Comparison of ENCODE assay signal across 8 mouse cellular contexts in the genomic region with DNA sequence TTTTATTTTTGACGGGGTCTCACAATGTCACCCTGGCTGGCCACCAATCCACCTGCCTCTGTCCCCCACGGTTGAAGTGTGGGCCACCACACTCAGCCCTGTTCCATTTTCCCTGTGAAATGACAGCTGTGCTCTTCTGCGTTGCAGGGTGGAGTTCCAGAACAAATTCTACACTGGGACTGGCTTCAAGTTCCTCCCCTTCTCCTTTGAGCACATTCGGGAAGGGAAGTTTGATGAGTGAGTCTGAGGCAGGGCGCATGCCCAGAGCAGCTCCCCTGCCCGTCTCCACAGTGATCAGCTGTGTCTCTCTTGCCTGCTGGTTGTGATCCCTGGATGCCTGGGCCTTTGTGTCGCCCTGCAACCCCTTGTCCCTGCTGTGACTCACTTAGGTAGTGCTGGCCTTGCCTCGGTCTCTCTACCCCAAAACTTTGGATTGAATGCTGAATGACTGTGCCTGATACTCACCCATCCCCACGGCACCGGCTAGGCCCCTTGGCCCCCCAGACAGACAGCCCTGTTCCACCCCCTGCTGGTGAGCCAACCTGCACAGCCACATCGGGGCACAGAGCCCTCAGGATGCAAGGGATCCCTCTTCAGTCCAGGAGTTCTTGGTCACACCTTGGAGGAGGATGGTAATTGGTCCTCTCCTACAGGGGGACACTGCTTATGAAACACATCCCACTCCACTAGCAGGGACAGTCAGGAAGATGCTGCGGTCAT. TPM values are rescaled to one million over a fixed set of nuclear protein-coding genes. Genes with fewer than 3 reads are reported as not detected.
DNase-seq lines count a peak whose midpoint lies in the region; ATAC-seq and TF ChIP-seq lines count a peak whose summit lies in the region.

No protein-coding gene starts in this region.

- no peak overlapping the region for H3K4me3 ChIP-seq in spleen, adult 2 months (ENCODE audit: extremely low read depth, insufficient read depth, insufficient read length)
- H3K4me3 ChIP-seq in embryonic fibroblast, embryonic 13.5 days (ENCODE audit: insufficient read depth, low read length): no peak overlapping the region
- H3K4me3 ChIP-seq in lung, adult 2 months (replicated peaks; ENCODE audit: extremely low read depth, low read depth, low read length): no peak overlapping the region
- no peak overlapping the region for H3K4me3 ChIP-seq in midbrain, postnatal 0 days (ENCODE audit: low read depth, low read length)

- no peaks in the 10 kb centered on the region for H3K27me3 ChIP-seq in spleen, adult 2 months (ENCODE audit: control insufficient read depth, insufficient read depth, low read length)
- no peaks in the 10 kb centered on the region for H3K27me3 ChIP-seq in midbrain, postnatal 0 days (ENCODE audit: insufficient read depth, low read length)

- DNase-seq in spleen, adult 2 months (ENCODE audit: low read depth in 1 of 2, low spot score in 2 of 2): no peak
- DNase-seq in spleen, postnatal 4 days (ENCODE audit: low spot score in 2 of 2): no peak
- peak; percentile 64 for DNase-seq in heart, postnatal 4 days
- DNase-seq in lung, adult 2 months: no peak
- DNase-seq in embryo, embryonic 10.5 days (ENCODE audit: low spot score): no peak
- no peak for DNase-seq in midbrain, postnatal 0 days (ENCODE audit: low spot score)
- DNase-seq in left cerebral cortex, postnatal 10 days (ENCODE audit: extremely low spot score in 1 of 2, low spot score in 2 of 2): no peak

- H3K4me1 ChIP-seq in spleen, adult 2 months (ENCODE audit: control insufficient read depth, insufficient read depth, insufficient read length): peaks cover 23% of the 10 kb centered on the region; the same call in 1 of the 2 replicates
- peaks cover 27% of the 10 kb centered on the region for H3K4me1 ChIP-seq in embryonic fibroblast, embryonic 13.5 days (ENCODE audit: control insufficient read depth, insufficient read depth, low read length)
- peaks cover 59% of the 10 kb centered on the region for H3K4me1 ChIP-seq in lung, adult 2 months (ENCODE audit: control insufficient read depth, insufficient read depth, low read length)
- no peaks in the 10 kb centered on the region for H3K4me1 ChIP-seq in midbrain, postnatal 0 days (ENCODE audit: insufficient read depth, low read length)

- no peak overlapping the region for H3K9ac ChIP-seq in midbrain, postnatal 0 days (replicated peaks; ENCODE audit: low read length, poor library complexity, severe bottlenecking)

- no peak overlapping the region for H3K4me2 ChIP-seq in midbrain, postnatal 0 days (ENCODE audit: low read depth, low read length, poor library complexity, severe bottlenecking)

- H3K27ac ChIP-seq in spleen, adult 2 months (ENCODE audit: insufficient read depth, low read length): peak overlapping the region; percentile 97
- peak overlapping the region; percentile 93 for H3K27ac ChIP-seq in embryonic fibroblast, embryonic 13.5 days (ENCODE audit: insufficient read depth, low read length)
- H3K27ac ChIP-seq in midbrain, postnatal 0 days (ENCODE audit: low read depth, low read length): no peak overlapping the region

- no peak for ATAC-seq in midbrain, postnatal 0 days (ENCODE audit: low FRiP score)

- TF ChIP-seq POLR2A in spleen, adult 2 months (IDR thresholded peaks at IDR 0.05; ENCODE audit: low read depth, low read length): no peak
- peak; percentile 40 for TF ChIP-seq POLR2A in embryonic fibroblast, embryonic 13.5 days (IDR thresholded peaks at IDR 0.05; ENCODE audit: low read depth, low read length)
- TF ChIP-seq POLR2A in lung, adult 2 months (IDR thresholded peaks at IDR 0.05; ENCODE audit: borderline replicate concordance, extremely low read depth, low read depth, low read length): peak; percentile 39; the same call in 1 of the 2 replicates

- H3K9me3 ChIP-seq in midbrain, postnatal 0 days (ENCODE audit: low read length): no peaks in the 10 kb centered on the region

- peaks cover 5% of the 10 kb centered on the region; the same call in 1 of the 2 replicates for H3K36me3 ChIP-seq in spleen, adult 2 months (ENCODE audit: control insufficient read depth, insufficient read depth, low read length)
- peaks cover 59% of the 10 kb centered on the region for H3K36me3 ChIP-seq in midbrain, postnatal 0 days (ENCODE audit: insufficient read depth, low read length)

- 70% methylated on average over 12 of the region's 12 CpGs for WGBS in spleen, adult 2 months
- WGBS in lung, adult 2 months: 45% methylated on average over 12 of the region's 12 CpGs
- 73% methylated on average over 12 of the region's 12 CpGs for WGBS in midbrain, postnatal 0 days

- no peak for TF ChIP-seq CTCF in spleen, adult 2 months (IDR thresholded peaks at IDR 0.05; ENCODE audit: extremely low read depth, insufficient read depth, insufficient read length, insufficient replicate concordance)
- no peak for TF ChIP-seq CTCF in embryonic fibroblast, embryonic 13.5 days (IDR thresholded peaks at IDR 0.05; ENCODE audit: borderline replicate concordance, insufficient read depth, low read length)
- TF ChIP-seq CTCF in lung, adult 2 months (IDR thresholded peaks at IDR 0.05; ENCODE audit: insufficient read depth, low read length): no peak
- TF ChIP-seq CTCF in midbrain, postnatal 0 days (IDR thresholded peaks at IDR 0.05): no peak

- intact Hi-C loops in left cerebral cortex, postnatal 10 days (cut with DNase I): no loop called here

RNA-seq across cellular contexts. Expression of gene Naglu, which starts 7.5 kb away (rescaled TPM):
- polyA plus RNA-seq in spleen, adult 2 months (2012; rRNA removed): 28.6 and 34.8 TPM in 2 replicates
- 21.8 and 24.9 TPM in 2 replicates for polyA plus RNA-seq in embryonic fibroblast, embryonic 13.5 days (2011; ENCODE audit: insufficient read length, low read depth, missing spikeins)
- 10 to 100 TPM in 1 of 2 experiments, 1 to 10 TPM in 1; 9.0 to 10.1 TPM for total RNA-seq in heart, postnatal 4 days (2021)
- polyA plus RNA-seq in lung, adult 2 months (2012; rRNA removed): 32.2 and 33.5 TPM in 2 replicates
- total RNA-seq in midbrain, postnatal 0 days (2014; rRNA removed): 20.9 and 22.2 TPM in 2 replicates
- polyA plus RNA-seq in midbrain, postnatal 0 days (2015; fragmentation: Nextera tagmentation; extraction: Ambion mirVana): 16.0 and 16.6 TPM in 2 replicates
- total RNA-seq in left cerebral cortex, postnatal 10 days (2021): 10 to 100 TPM in 1 of 2 experiments, 1 to 10 TPM in 1; 9.4 to 10.2 TPM

RNA-seq across cellular contexts. Expression of gene Hsd17b1, which starts 15.9 kb away (rescaled TPM):
- polyA plus RNA-seq in spleen, adult 2 months (2012; rRNA removed): 1.2 and 1.3 TPM in 2 replicates
- polyA plus RNA-seq in embryonic fibroblast, embryonic 13.5 days (2011; ENCODE audit: insufficient read length, low read depth, missing spikeins): 1.2 and 5.2 TPM in 2 replicates
- not detected for total RNA-seq in heart, postnatal 4 days (2021)
- polyA plus RNA-seq in lung, adult 2 months (2012; rRNA removed): 0.17 and 0.29 TPM in 2 replicates
- 0.27 TPM in 1 of 2 replicates, not detected in the other for total RNA-seq in midbrain, postnatal 0 days (2014; rRNA removed)
- not detected in 2 replicates for polyA plus RNA-seq in midbrain, postnatal 0 days (2015; fragmentation: Nextera tagmentation; extraction: Ambion mirVana)
- total RNA-seq in left cerebral cortex, postnatal 10 days (2021): under 1 TPM; 0.43 to 0.79 TPM

RNA-seq across cellular contexts. Expression of gene Coasy, which starts 20.0 kb away (rescaled TPM):
- 26.6 and 36.9 TPM in 2 replicates for polyA plus RNA-seq in spleen, adult 2 months (2012; rRNA removed)
- 14.9 and 15.0 TPM in 2 replicates for polyA plus RNA-seq in embryonic fibroblast, embryonic 13.5 days (2011; ENCODE audit: insufficient read length, low read depth, missing spikeins)
- total RNA-seq in heart, postnatal 4 days (2021): 10 to 100 TPM; 15.4 to 16.2 TPM
- polyA plus RNA-seq in lung, adult 2 months (2012; rRNA removed): 40.2 and 43.9 TPM in 2 replicates
- 41.8 and 48.7 TPM in 2 replicates for total RNA-seq in midbrain, postnatal 0 days (2014; rRNA removed)
- 31.5 and 34.1 TPM in 2 replicates for polyA plus RNA-seq in midbrain, postnatal 0 days (2015; fragmentation: Nextera tagmentation; extraction: Ambion mirVana)
- 10 to 100 TPM; 32.3 to 32.4 TPM for total RNA-seq in left cerebral cortex, postnatal 10 days (2021)

RNA-seq across cellular contexts. Expression of gene Mlx, which starts 24.8 kb away (rescaled TPM):
- polyA plus RNA-seq in spleen, adult 2 months (2012; rRNA removed): 20.3 and 23.9 TPM in 2 replicates
- polyA plus RNA-seq in embryonic fibroblast, embryonic 13.5 days (2011; ENCODE audit: insufficient read length, low read depth, missing spikeins): 29.9 and 30.1 TPM in 2 replicates
- total RNA-seq in heart, postnatal 4 days (2021): 10 to 100 TPM; 17.5 to 17.7 TPM
- polyA plus RNA-seq in lung, adult 2 months (2012; rRNA removed): 25.5 and 47.0 TPM in 2 replicates
- total RNA-seq in midbrain, postnatal 0 days (2014; rRNA removed): 60.7 and 61.3 TPM in 2 replicates
- polyA plus RNA-seq in midbrain, postnatal 0 days (2015; fragmentation: Nextera tagmentation; extraction: Ambion mirVana): 64.1 and 67.8 TPM in 2 replicates
- 10 to 100 TPM; 52.8 to 55.8 TPM for total RNA-seq in left cerebral cortex, postnatal 10 days (2021)

RNA-seq across cellular contexts. Expression of gene Psmc3ip, which starts 32.9 kb away (rescaled TPM):
- polyA plus RNA-seq in spleen, adult 2 months (2012; rRNA removed): 0.85 and 0.90 TPM in 2 replicates
- polyA plus RNA-seq in embryonic fibroblast, embryonic 13.5 days (2011; ENCODE audit: insufficient read length, low read depth, missing spikeins): 10.3 and 12.9 TPM in 2 replicates
- total RNA-seq in heart, postnatal 4 days (2021): 10 to 100 TPM; 11.7 to 13.6 TPM
- 1.5 and 2.1 TPM in 2 replicates for polyA plus RNA-seq in lung, adult 2 months (2012; rRNA removed)
- total RNA-seq in midbrain, postnatal 0 days (2014; rRNA removed): 5.3 and 6.9 TPM in 2 replicates
- 8.9 and 10.3 TPM in 2 replicates for polyA plus RNA-seq in midbrain, postnatal 0 days (2015; fragmentation: Nextera tagmentation; extraction: Ambion mirVana)
- 1 to 10 TPM; 4.4 to 4.8 TPM for total RNA-seq in left cerebral cortex, postnatal 10 days (2021)
